Mouse (Mus musculus) heart, adult 2 months (tissue): ENCODE data around the gene Tspan5. TPM values are rescaled to one million over a fixed set of nuclear protein-coding genes. Genes with fewer than 3 reads are reported as not detected.

Source experiments
- DNase-seq, 2 experiments: peaks; one replicate each; pipeline ENCODE4 v3.0.0; 2021
- H3K27ac ChIP-seq: fragments of 200-600 bp; 2 replicates; pipeline ENCODE4 v1.8.1; 2022
- H3K27me3 ChIP-seq: fragments of 200-500 bp; 2 replicates; pipeline ENCODE4 v1.6.1; 2012; ENCODE audit warnings: mild to moderate bottlenecking, low read length, inconsistent platforms, mixed read lengths; ENCODE audit not compliant: control insufficient read depth, insufficient read depth
- H3K36me3 ChIP-seq: fragments of 200-500 bp; 2 replicates; pipeline ENCODE4 v1.6.1; 2012; ENCODE audit warnings: low read length, inconsistent platforms; ENCODE audit not compliant: control insufficient read depth, insufficient read depth
- H3K4me1 ChIP-seq: fragments of 200-500 bp; 2 replicates; pipeline ENCODE4 v1.6.1; 2011; ENCODE audit warnings: low read length; ENCODE audit not compliant: control insufficient read depth, insufficient read depth
- H3K4me3 ChIP-seq: fragments of 200-600 bp; 2 replicates; pipeline ENCODE4 v1.8.1; 2022
- H3K79me2 ChIP-seq: fragments of 200-500 bp; replicated peaks from 2 replicates; pipeline ENCODE4 v1.6.1; 2012; ENCODE audit warnings: mild to moderate bottlenecking, inconsistent platforms, low read length, moderate library complexity, mixed read lengths; ENCODE audit not compliant: control insufficient read depth, insufficient read depth
- H3K9ac ChIP-seq: fragments of 200-500 bp; 2 replicates; pipeline ENCODE4 v1.6.1; 2012; ENCODE audit warnings: low read depth, mild to moderate bottlenecking, control low read depth, inconsistent platforms, low read length, mixed read lengths
- CTCF ChIP-seq: fragments of 200-600 bp; IDR thresholded peaks from 2 replicates; pipeline ENCODE4 v1.8.1; 2022; ENCODE audit warnings: antibody characterized with exemption, mild to moderate bottlenecking, moderate library complexity
- EP300 ChIP-seq: fragments of 200-500 bp; IDR thresholded peaks from 2 replicates; pipeline ENCODE4 v1.6.1; 2011; ENCODE audit warnings: low read depth, low read length, control low read depth; ENCODE audit not compliant: insufficient read depth
- POLR2A ChIP-seq: fragments of 200-500 bp; IDR thresholded peaks from 2 replicates; pipeline ENCODE4 v1.6.1; 2011; ENCODE audit warnings: mild to moderate bottlenecking, low read depth, low read length, control low read depth; ENCODE audit not compliant: insufficient read depth
- WGBS: fragments of 180-500 bp; shearing (Covaris S2); methylation state at CpG from one replicate; pipeline ENCODE4 v1.1.7; 2018; 5-methylcytosine and 5-hydroxymethylcytosine counted together
- intact Hi-C: fragments of 180-260 bp; cut with DNase I; formaldehyde crosslinking; loops from one replicate; pipeline ENCODE4 v1.15.1; 2025
- polyA plus RNA-seq: library from polyadenylated mRNA; depleted of rRNA; stranded (reverse); fragments of >200 nt; gene quantifications from 2 replicates; pipeline ENCODE4 v1.2.3, GENCODE M21; 2012
- total RNA-seq, 2 experiments: library from RNA; stranded (reverse); gene quantifications; 2 replicates each; pipeline ENCODE4 v1.2.3; 2021

The Tspan5 gene
- total and polyA plus RNA-seq, 3 experiments: 4.9 to 6.9 (median 5.3) TPM

DNA sequence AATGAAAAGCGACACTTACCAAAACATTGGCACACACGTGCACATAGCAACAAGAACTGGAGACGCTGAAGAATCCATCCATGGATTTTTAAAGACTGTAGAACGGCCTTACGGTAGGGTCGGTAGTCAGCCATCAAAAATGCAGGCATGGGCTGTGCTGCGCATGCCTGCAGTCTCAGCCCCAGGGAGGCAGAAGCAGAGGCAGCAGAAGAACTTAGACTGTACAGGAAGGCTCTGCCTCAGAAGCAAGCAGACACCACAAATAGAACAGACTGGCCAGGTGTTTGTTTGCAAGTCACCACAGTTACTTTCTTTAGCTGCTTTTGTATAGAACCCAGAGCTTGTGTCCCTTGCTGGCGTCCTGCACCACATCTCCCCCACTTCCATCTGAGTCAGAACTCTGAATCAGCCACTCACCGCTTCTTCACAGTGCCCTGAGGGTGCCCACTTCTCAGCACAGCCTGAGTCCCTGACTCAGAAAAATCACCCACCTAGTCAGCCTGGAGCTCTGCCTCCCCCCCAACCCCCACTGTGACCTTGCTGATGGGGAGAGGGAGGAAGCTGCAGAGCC lies 158.7 kb downstream of the Tspan5 start:
- no peak overlapping the region for H3K4me3 ChIP-seq
- H3K27ac ChIP-seq: no peak overlapping the region
- H3K4me1 ChIP-seq: 0 out of 2 replicates have a peak, but pooled peaks cover under 1% of the 10 kb centered on the region
- no peak for TF ChIP-seq CTCF
- TF ChIP-seq POLR2A: no peak
- WGBS: 75% methylated on average over 9 of the region's 9 CpGs
- no peaks in the 10 kb centered on the region for H3K36me3 ChIP-seq
- no peaks in the 10 kb centered on the region for H3K79me2 ChIP-seq
- no peak for DNase-seq
- H3K9ac ChIP-seq: no peak overlapping the region
- H3K27me3 ChIP-seq: no peaks in the 10 kb centered on the region
- intact Hi-C loops: loop anchor here (10.0 kb wide), 1 partner anchor 706 kb away; the partner anchor contains the start of gene 4930579F01Rik

- intact Hi-C loops: loop anchor here (5.0 to 10.0 kb wide), 4 partner anchors 163 to 711 kb away; partner anchors contain the start of genes 4930579F01Rik and Tspan5
- no peak for TF ChIP-seq EP300
- no peak for TF ChIP-seq CTCF
- no peak for TF ChIP-seq POLR2A
- H3K27me3 ChIP-seq: no peaks in the 10 kb centered on the region
- peak overlapping the region; percentile 38 for H3K27ac ChIP-seq
- WGBS: 39% methylated on average over 7 of the region's 7 CpGs
- no peaks in the 10 kb centered on the region for H3K36me3 ChIP-seq
- DNase-seq: peak; percentile 48 to 59
- no peaks in the 10 kb centered on the region for H3K79me2 ChIP-seq
- peaks cover 3% of the 10 kb centered on the region; the same call in 1 of the 2 replicates for H3K4me1 ChIP-seq
- H3K9ac ChIP-seq: no peak overlapping the region
- no peak overlapping the region for H3K4me3 ChIP-seq
These were observed 163.7 kb downstream of the Tspan5 start for GRCm38 (mm10) chr3:138905678-138906077.

GRCm38 (mm10) chr3:138906112-138906880 lies 164.3 kb downstream of the Tspan5 start:
- Histone ChIP-seq H3K4me1 (peaks cover 3% of the 10 kb centered on the region; the same call in 1 of the 2 replicates), H3K36me3 (no peaks in the 10 kb centered on the region), H3K27ac (peak overlapping the region; percentile 38), H3K27me3 (no peaks in the 10 kb centered on the region), H3K4me3 (no peak overlapping the region), H3K9ac (no peak overlapping the region), H3K79me2 (no peaks in the 10 kb centered on the region)
- peak; percentile 52 to 66 for DNase-seq
- TF ChIP-seq EP300 (peak; percentile 67; the same call in 1 of the 2 replicates), POLR2A (no peak), CTCF (peak; percentile 99)
- intact Hi-C loops: loop anchor here (5.0 to 10.0 kb wide), 4 partner anchors 164 to 711 kb away; partner anchors contain the start of genes 4930579F01Rik and Tspan5
- WGBS: 30% methylated on average over 17 of the region's 17 CpGs

DNA sequence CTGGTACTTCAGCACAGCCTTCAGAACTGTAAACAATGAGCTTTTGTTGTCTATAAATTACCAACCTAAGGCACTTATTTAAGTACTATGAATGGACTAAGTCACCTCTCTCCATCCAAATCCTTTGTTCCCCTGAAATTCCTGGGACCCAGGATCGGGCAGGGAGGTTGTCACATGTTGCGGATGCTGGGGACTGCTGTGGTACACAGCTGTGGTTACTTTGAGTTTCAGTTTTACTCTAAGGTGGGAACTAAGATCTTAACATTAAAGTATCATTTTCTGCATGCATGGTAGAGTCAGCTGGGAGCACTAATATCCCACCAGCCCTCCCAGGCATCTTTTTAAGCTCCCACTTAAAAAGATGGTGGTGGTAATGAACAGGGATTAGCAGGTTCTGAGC lies 167.3 kb downstream of the Tspan5 start:
- Histone ChIP-seq H3K4me1 (peaks cover 3% of the 10 kb centered on the region; the same call in 1 of the 2 replicates), H3K27ac (no peak overlapping the region), H3K27me3 (no peaks in the 10 kb centered on the region), H3K79me2 (no peaks in the 10 kb centered on the region), H3K4me3 (no peak overlapping the region), H3K9ac (no peak overlapping the region), H3K36me3 (no peaks in the 10 kb centered on the region)
- DNase-seq: no peak
- TF ChIP-seq EP300: no peak
- no peak for TF ChIP-seq POLR2A
- TF ChIP-seq CTCF: no peak
- intact Hi-C loops: loop anchor here (5.0 to 10.0 kb wide), 4 partner anchors 167 to 715 kb away; partner anchors contain the start of genes 4930579F01Rik and Tspan5
- WGBS: 87% methylated on average over 2 of the region's 2 CpGs

DNA sequence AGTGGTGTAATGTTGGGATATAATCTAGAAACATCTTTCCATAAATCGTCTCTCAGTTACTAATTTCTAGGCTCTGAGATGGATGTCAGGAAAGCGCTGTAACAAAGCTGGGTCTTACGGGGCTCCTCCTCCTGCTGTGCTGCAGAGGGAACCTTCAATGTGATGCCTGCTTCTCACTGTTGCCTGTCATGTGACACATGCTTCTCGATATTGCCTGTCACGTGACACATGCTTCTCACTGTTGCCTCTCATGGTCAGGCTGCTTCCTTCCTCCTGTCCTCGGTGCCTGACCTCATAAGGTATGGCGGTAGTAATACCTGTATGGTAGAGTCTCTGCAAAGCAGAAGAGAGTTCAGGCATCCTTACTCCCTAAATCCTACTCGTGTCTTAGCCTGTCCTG lies 170.5 kb downstream of the Tspan5 start:
- Histone ChIP-seq H3K79me2 (no peaks in the 10 kb centered on the region), H3K27me3 (no peaks in the 10 kb centered on the region), H3K9ac (no peak overlapping the region), H3K27ac (no peak overlapping the region), H3K4me3 (no peak overlapping the region), H3K4me1 (no peaks in the 10 kb centered on the region), H3K36me3 (no peaks in the 10 kb centered on the region)
- WGBS: 87% methylated on average over 8 of the region's 8 CpGs
- intact Hi-C loops: no loop called here
- DNase-seq: no peak
- TF ChIP-seq POLR2A (no peak), EP300 (no peak), CTCF (no peak)
